Mouse (Mus musculus) lung, embryonic 14.5 days (tissue): ENCODE measurements around the gene Luc7l3. TPM values are rescaled to one million over a fixed set of nuclear protein-coding genes. Genes with fewer than 3 reads are reported as not detected.
A peak's percentile ranks its signal among the peaks of the same experiment; 100 is the strongest.

Experiments used
- ATAC-seq: fragments of 200-750 bp; cut with Nextera tagmentation; 2 replicates; pipeline ENCODE4 v1.8.0; 2017; ENCODE audit warnings: mild to moderate bottlenecking, moderate TSS enrichment, moderate library complexity; ENCODE audit not compliant: insufficient read depth
- DNase-seq: peaks from one replicate; pipeline ENCODE4 v3.0.0-alpha.2; 2015
- H3K27ac ChIP-seq: fragments of 300-500 bp; sonication (generic); 2 replicates; pipeline ENCODE4 v1.5.1; 2014; ENCODE audit warnings: low read depth, mild to moderate bottlenecking, moderate library complexity
- H3K27me3 ChIP-seq: fragments of 300-500 bp; sonication (generic); 2 replicates; pipeline ENCODE4 v1.6.1; 2014; ENCODE audit warnings: low read length, control low read depth; ENCODE audit not compliant: insufficient read depth
- H3K36me3 ChIP-seq: fragments of 300-500 bp; sonication (generic); 2 replicates; pipeline ENCODE4 v1.6.1; 2014; ENCODE audit warnings: control low read depth; ENCODE audit not compliant: insufficient read depth
- H3K4me1 ChIP-seq: fragments of 300-500 bp; sonication (generic); 2 replicates; pipeline ENCODE4 v1.6.1; 2014; ENCODE audit warnings: antibody characterized with exemption, control low read depth; ENCODE audit not compliant: insufficient read depth
- H3K4me2 ChIP-seq: fragments of 300-500 bp; sonication (generic); 2 replicates; pipeline ENCODE4 v1.6.1; 2014; ENCODE audit warnings: mild to moderate bottlenecking
- H3K4me3 ChIP-seq: fragments of 300-500 bp; sonication (generic); 2 replicates; pipeline ENCODE4 v1.5.1; 2014; ENCODE audit warnings: low read depth, low read length
- H3K9ac ChIP-seq: fragments of 300-500 bp; sonication (generic); 2 replicates; pipeline ENCODE4 v1.6.1; 2014
- H3K9me3 ChIP-seq: fragments of 300-500 bp; sonication (generic); 2 replicates; pipeline ENCODE4 v1.6.1; 2016; ENCODE audit warnings: low read depth, low read length, control low read depth
- CTCF ChIP-seq: IDR thresholded peaks from 2 replicates; pipeline ENCODE4 v1.5.1; 2016; ENCODE audit warnings: antibody characterized with exemption, low read depth
- WGBS: fragments of 180-500 bp; shearing (Covaris S2); extraction: QIAGEN DNeasy Blood & Tissue Kit; methylation state at CpG from one replicate; pipeline ENCODE4 v1.1.7; 2014; 5-methylcytosine and 5-hydroxymethylcytosine counted together
- polyA plus RNA-seq: library from polyadenylated mRNA; unstranded; fragments of >200 nt; fragmentation: Nextera tagmentation; extraction: Ambion mirVana; gene quantifications from 2 replicates; pipeline ENCODE4 v1.2.1, GENCODE M21; 2014

Gene Luc7l3
- polyA plus RNA-seq, 1 experiment from 2014 or later: 93.2 TPM

DNA sequence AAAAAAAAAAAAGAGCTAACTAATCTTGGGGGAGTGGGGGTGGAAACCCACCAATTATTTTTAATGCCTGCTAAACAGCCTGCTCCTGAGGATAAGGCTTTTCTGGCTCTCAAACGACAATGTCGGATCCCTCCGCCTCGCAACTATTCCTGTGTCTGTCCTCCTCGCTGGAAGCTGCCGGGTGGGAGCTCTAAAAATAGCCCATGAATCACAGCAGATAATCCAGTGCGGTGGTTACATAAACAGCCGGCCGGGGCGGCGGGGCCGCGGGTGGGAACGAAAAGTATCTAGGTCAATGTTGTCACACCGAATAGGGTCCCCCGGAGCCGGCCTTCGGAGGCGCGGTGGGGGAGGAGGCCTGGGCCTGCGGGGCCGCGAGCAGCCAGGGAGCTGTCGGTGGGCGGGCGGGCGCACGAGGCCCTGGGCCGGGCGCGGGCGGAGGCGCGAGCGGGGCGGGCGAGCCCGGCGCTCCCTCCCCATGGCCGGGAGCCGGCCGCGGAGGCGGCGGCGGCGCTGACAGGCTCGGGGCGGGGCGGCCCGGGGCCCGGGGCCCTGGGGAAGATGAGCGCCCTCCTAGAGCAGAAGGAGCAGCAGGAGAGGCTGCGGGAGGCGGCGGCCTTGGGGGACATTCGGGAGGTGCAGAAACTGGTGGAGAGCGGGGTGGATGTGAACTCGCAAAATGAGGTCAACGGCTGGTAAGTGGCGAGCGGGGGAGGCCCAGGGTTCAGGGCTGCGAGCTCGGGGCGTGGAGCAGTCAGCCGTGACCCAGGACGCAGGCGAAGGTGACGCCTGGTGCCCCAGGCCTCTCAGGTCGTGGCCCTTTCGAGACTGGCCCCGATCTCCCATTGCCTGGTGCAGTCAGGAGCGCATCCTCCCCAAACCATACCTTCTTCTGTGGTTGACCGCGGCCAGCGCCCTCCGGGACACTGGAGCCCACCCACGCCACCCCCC, 6.2 kb upstream of the Luc7l3 start, which contains the start of gene Ankrd40:
Ankrd40 (plus strand) TSS at position 309 of the 951 bp plus-strand sequence.
- H3K4me1 ChIP-seq: peaks cover 17% of the 10 kb centered on the region
- peak within 1 kb of the TSS; percentile 63 for H3K4me2 ChIP-seq
- peak; percentile 97 for DNase-seq
- peak within 1 kb of the TSS; percentile 98 for H3K27ac ChIP-seq
- no peak for TF ChIP-seq CTCF
- H3K27me3 ChIP-seq: no peaks in the 10 kb centered on the region
- ATAC-seq: peak; percentile 92
- H3K9ac ChIP-seq: peak within 1 kb of the TSS; percentile 95
- H3K9me3 ChIP-seq: no peaks in the 10 kb centered on the region
- under 1% methylated on average over 76 of the region's 78 CpGs for WGBS
- H3K4me3 ChIP-seq: peak within 1 kb of the TSS; percentile 71
- H3K36me3 ChIP-seq: no peaks in the 10 kb centered on the region

GRCm38 (mm10) chr11:94326961-94327411, 5.2 kb upstream of the Luc7l3 start:
- TF ChIP-seq CTCF: no peak
- no peaks in the 10 kb centered on the region for H3K36me3 ChIP-seq
- H3K27ac ChIP-seq: peak overlapping the region; percentile 98
- ATAC-seq: peak; percentile 39; the same call in 1 of the 2 replicates
- peak overlapping the region; percentile 71 for H3K4me3 ChIP-seq
- H3K27me3 ChIP-seq: no peaks in the 10 kb centered on the region
- H3K9ac ChIP-seq: peak overlapping the region; percentile 95
- peak overlapping the region; percentile 63 for H3K4me2 ChIP-seq
- DNase-seq: peak; percentile 49
- H3K4me1 ChIP-seq: peaks cover 23% of the 10 kb centered on the region
- WGBS: 6% methylated on average over 10 of the region's 10 CpGs
- no peaks in the 10 kb centered on the region for H3K9me3 ChIP-seq

GRCm38 (mm10) chr11:94324618-94325017, 2.8 kb upstream of the Luc7l3 start:
- ATAC-seq (no peak), DNase-seq (no peak)
- Histone ChIP-seq H3K36me3 (no peaks in the 10 kb centered on the region), H3K4me2 (no peak overlapping the region), H3K4me3 (no peak overlapping the region), H3K27me3 (no peaks in the 10 kb centered on the region), H3K9ac (no peak overlapping the region), H3K27ac (no peak overlapping the region), H3K4me1 (peaks cover 15% of the 10 kb centered on the region; the same call in 1 of the 2 replicates), H3K9me3 (no peaks in the 10 kb centered on the region)
- TF ChIP-seq CTCF: no peak
- 83% methylated on average over 5 of the region's 5 CpGs for WGBS

DNA sequence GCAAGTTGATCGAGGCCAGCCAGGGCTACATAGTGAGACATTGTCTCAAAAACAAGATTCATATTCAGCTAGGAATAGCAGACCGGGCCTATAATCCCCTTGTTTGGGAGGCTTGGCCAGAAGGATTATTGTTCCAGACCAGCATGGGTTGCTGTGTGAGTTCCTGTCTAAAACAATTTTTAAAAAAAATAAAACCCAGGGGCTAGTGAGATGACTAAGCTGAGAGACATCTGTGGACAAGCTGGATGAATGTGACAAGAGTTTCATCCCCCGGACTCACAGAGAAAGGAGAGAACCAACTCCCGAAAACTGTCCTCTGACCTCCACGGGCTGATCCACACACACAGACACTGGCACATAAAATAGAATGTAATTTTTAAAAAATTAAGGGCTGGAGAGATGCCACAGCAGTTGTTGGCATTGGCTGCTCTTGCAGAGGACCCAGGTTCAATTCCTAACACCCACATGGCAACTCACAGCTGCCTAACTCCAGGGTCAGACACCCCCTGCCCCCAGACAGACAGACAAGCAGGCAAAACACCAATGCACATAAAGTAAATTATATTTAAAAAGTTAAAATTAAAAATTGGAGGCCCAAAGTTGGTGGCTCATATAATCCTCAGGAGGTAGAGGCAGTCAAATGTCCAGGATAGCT, 1.6 kb upstream of the Luc7l3 start:
- peaks cover 9% of the 10 kb centered on the region; the same call in 1 of the 2 replicates for H3K36me3 ChIP-seq
- H3K4me1 ChIP-seq: 0 out of 2 replicates have a peak, but pooled peaks cover 10% of the 10 kb centered on the region
- ATAC-seq (no peak), DNase-seq (no peak)
- no peak for TF ChIP-seq CTCF
- H3K4me3 ChIP-seq: no peak overlapping the region
- 80% methylated on average over 5 of the region's 5 CpGs for WGBS
- H3K27ac ChIP-seq: peak overlapping the region; percentile 98; the same call in 1 of the 2 replicates
- peak overlapping the region; percentile 100; the same call in 1 of the 2 replicates for H3K9ac ChIP-seq
- no peaks in the 10 kb centered on the region for H3K9me3 ChIP-seq
- H3K4me2 ChIP-seq: no peak overlapping the region
- H3K27me3 ChIP-seq: no peaks in the 10 kb centered on the region

GRCm38 (mm10) chr11:94322636-94323035, 848 bp upstream of the Luc7l3 start:
- H3K4me3 ChIP-seq: peak overlapping the region; percentile 99
- DNase-seq: no peak
- no peaks in the 10 kb centered on the region for H3K9me3 ChIP-seq
- TF ChIP-seq CTCF: no peak
- WGBS: 33% methylated on average over 5 of the region's 5 CpGs
- H3K4me1 ChIP-seq: peaks cover 10% of the 10 kb centered on the region; the same call in 1 of the 2 replicates
- H3K27ac ChIP-seq: peak overlapping the region; percentile 98
- ATAC-seq: no peak
- peak overlapping the region; percentile 100 for H3K9ac ChIP-seq
- H3K4me2 ChIP-seq: peak overlapping the region; percentile 78
- no peaks in the 10 kb centered on the region for H3K27me3 ChIP-seq
- H3K36me3 ChIP-seq: peaks cover 9% of the 10 kb centered on the region; the same call in 1 of the 2 replicates

- no peak for TF ChIP-seq CTCF
- H3K27me3 ChIP-seq: no peaks in the 10 kb centered on the region
- peak; percentile 60 for DNase-seq
- WGBS: under 1% methylated on average over 65 of the region's 67 CpGs
- no peaks in the 10 kb centered on the region for H3K9me3 ChIP-seq
- H3K4me1 ChIP-seq: peaks cover 10% of the 10 kb centered on the region
- peak overlapping the region; percentile 99 for H3K4me3 ChIP-seq
- peak; percentile 68 for ATAC-seq
- H3K4me2 ChIP-seq: peak overlapping the region; percentile 78
- peak overlapping the region; percentile 100 for H3K9ac ChIP-seq
- peaks cover 9% of the 10 kb centered on the region; the same call in 1 of the 2 replicates for H3K36me3 ChIP-seq
- H3K27ac ChIP-seq: peak overlapping the region; percentile 98
Observed at GRCm38 (mm10) chr11:94320969-94321930, 538 bp downstream of the Luc7l3 start.
